Mouse (Mus musculus) bone marrow macrophage, adult 2 months (primary cell): ENCODE measurements around the gene Parn. TPM values are rescaled to one million over a fixed set of nuclear protein-coding genes. Genes with fewer than 3 reads are reported as not detected.

ENCODE experiments used
- H3K27ac ChIP-seq: 2 replicates; pipeline ENCODE4 v1.5.1; 2012; ENCODE audit warnings: low read depth, low read length; ENCODE audit not compliant: insufficient read depth
- H3K4me1 ChIP-seq: 2 replicates; pipeline ENCODE4 v1.6.1; 2012; ENCODE audit warnings: low read length; ENCODE audit not compliant: control insufficient read depth, insufficient read depth
- H3K4me3 ChIP-seq: 2 replicates; pipeline ENCODE4 v1.5.1; 2012; ENCODE audit warnings: mild to moderate bottlenecking, low read length, moderate library complexity; ENCODE audit not compliant: insufficient read depth
- CTCF ChIP-seq: IDR thresholded peaks from 2 replicates; pipeline ENCODE4 v1.5.1; 2012; ENCODE audit warnings: low read depth, mild to moderate bottlenecking, low read length, moderate library complexity
- POLR2A ChIP-seq: IDR thresholded peaks from 2 replicates; pipeline ENCODE4 v1.6.1; 2012; ENCODE audit warnings: mild to moderate bottlenecking, low read depth, low read length, borderline replicate concordance
- polyA plus RNA-seq: library from polyadenylated mRNA; stranded (reverse); fragments of >200 nt; gene quantifications from 2 replicates; pipeline ENCODE4 v1.2.4, GENCODE M21; 2012; ENCODE audit not compliant: missing spikeins, insufficient read depth, insufficient read length

Gene Parn
- polyA plus RNA-seq, 1 experiment, result 14.7 TPM

DNA sequence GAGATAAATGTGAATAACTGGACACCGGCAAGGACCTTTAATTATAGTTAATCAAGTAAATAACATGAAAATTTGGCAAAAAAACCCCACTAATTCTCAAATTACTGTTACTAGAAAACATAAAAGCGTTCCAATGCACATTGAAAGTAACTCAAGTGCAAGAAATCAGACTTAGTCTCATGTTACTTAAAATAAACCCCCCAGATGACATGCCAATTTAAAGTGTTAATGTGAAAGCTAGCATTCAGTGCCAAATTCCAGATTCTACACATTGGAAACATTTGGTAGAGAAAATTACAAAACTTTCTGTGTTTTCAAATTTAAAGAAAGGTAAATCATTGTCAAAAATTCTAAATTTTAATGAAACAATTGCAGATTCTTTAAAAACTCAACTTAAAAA lies 110.2 kb downstream of the Parn start:
- Histone ChIP-seq H3K4me1 (no peaks in the 10 kb centered on the region), H3K4me3 (no peak overlapping the region), H3K27ac (no peak overlapping the region)
- no peak for TF ChIP-seq CTCF
- no peak for TF ChIP-seq POLR2A

DNA sequence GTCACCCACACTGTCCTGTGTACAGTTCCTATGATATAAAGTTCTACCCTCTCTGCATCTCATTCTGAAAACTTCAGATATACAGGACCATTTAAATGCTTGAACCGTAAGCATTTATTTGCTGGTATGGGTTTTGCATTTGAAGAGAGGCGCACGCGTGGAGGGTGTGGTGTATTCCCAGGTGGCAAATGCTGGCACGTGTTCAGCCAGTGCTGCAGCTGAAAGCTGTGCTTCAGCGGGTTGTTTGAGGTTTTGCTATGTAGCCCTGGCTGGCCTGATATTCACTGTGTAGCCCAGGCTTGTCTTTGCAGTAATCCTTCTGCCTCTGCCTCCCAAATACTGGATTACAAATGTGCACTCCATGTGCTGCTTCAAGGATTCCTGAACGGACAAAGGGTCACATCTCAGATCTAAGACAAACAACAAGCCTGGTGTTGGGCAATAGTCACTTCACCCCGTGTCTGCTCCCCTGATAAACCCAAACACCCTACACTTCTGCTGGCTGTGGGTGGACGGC lies 111.0 kb downstream of the Parn start:
- Histone ChIP-seq H3K4me3 (no peak overlapping the region), H3K4me1 (no peaks in the 10 kb centered on the region), H3K27ac (no peak overlapping the region)
- TF ChIP-seq CTCF (no peak), POLR2A (no peak)

DNA sequence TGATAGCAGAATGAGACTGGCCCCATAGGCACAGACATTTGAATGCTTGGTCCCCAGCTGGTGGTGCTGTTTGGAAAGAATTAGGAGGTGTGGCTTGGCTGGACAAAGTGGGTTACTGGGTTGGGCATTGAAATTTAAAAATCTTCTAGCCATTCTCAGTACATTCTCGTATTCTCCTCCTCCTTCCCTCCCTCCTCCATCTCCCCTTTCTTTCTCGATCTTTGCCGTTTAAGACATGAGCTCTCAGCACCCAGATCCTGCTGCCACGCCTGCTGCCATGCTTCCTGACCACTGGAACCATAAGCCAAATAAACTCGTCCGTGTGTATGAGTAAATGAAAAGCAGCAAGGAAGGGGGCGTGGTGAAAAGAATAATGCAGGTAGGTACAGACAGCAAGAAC lies 111.5 kb downstream of the Parn start:
- H3K4me3 ChIP-seq, result no peak overlapping the region
- TF ChIP-seq POLR2A, result no peak
- no peak for TF ChIP-seq CTCF
- no peak overlapping the region for H3K27ac ChIP-seq
- no peaks in the 10 kb centered on the region for H3K4me1 ChIP-seq

GRCm38 (mm10) chr16:13550667-13551066 lies 117.3 kb downstream of the Parn start:
- H3K27ac ChIP-seq, result no peak overlapping the region
- no peak overlapping the region for H3K4me3 ChIP-seq
- TF ChIP-seq POLR2A, result no peak
- no peak for TF ChIP-seq CTCF
- H3K4me1 ChIP-seq, result no peaks in the 10 kb centered on the region

DNA sequence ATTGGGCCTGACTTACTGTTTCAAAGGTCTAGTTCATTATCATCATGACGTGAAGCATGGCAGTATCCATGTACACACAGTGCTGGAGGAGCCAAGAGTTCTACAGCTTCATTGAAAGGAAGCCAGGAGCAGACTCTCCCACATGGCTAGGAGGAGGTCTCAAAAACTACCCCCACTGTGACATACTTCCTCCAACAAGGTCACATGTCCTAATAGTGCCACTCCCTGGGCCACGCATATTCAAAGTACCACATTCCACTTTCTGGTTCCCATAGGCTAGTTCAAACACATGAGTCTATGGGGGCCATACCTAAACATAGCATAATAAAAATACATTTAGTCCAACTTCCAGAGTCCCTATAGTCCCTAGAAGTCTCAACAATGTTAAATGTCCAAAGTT lies 118.0 kb downstream of the Parn start:
- TF ChIP-seq CTCF, result no peak
- no peak for TF ChIP-seq POLR2A
- Histone ChIP-seq H3K4me3 (no peak overlapping the region), H3K4me1 (no peaks in the 10 kb centered on the region), H3K27ac (no peak overlapping the region)

- Histone ChIP-seq H3K27ac (no peak overlapping the region), H3K4me1 (0 out of 2 replicates have a peak, but pooled peaks cover 3% of the 10 kb centered on the region), H3K4me3 (no peak overlapping the region)
- TF ChIP-seq CTCF (no peak), POLR2A (no peak)
Observed at GRCm38 (mm10) chr16:13541816-13542215, 126.2 kb downstream of the Parn start.

GRCm38 (mm10) chr16:13541121-13541747 lies 126.7 kb downstream of the Parn start:
- H3K4me1 ChIP-seq, result 0 out of 2 replicates have a peak, but pooled peaks cover 3% of the 10 kb centered on the region
- TF ChIP-seq CTCF (no peak), POLR2A (no peak)
- no peak overlapping the region for H3K4me3 ChIP-seq
- no peak overlapping the region for H3K27ac ChIP-seq

- no peak for TF ChIP-seq POLR2A
- no peak for TF ChIP-seq CTCF
- H3K27ac ChIP-seq, result no peak overlapping the region
- H3K4me1 ChIP-seq, result peaks cover 5% of the 10 kb centered on the region
- no peak overlapping the region for H3K4me3 ChIP-seq
Observed at GRCm38 (mm10) chr16:13538933-13539648, 128.9 kb downstream of the Parn start.

DNA sequence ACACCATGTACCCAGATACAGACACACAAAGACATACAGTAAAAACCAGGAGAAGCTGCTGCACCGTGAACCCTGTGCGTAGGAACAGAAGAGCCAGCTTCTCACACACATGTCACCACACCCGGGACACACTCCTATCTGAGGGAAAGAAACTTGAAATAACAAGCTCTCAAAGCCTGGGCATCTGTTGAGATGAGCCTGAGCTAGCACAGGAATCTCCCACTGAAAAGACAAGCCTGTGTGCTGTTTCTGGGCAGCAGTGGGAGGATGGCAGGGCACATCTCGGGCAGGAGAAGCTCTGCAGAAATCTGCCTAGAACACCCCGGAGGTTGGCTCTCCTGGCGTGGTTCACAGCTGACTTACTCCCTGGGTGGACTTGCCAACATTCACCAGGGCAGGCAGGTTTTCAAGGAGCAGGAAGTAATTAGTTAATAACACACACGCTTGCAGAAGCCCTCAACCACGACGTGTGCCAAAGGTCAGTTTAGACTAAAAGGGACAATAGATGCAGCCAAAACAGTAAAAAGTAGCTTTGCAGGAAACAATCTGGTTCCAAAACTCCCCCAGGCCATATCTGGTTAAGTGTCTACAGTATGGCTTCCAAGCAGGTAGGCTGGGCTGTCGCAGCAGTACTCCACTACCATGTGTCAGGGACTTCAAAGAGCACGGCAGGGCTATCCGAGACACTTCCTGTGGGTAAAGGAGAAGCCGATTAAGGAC lies 129.6 kb downstream of the Parn start:
- Histone ChIP-seq H3K27ac (no peak overlapping the region), H3K4me1 (peaks cover 8% of the 10 kb centered on the region), H3K4me3 (no peak overlapping the region)
- TF ChIP-seq CTCF, result no peak

DNA sequence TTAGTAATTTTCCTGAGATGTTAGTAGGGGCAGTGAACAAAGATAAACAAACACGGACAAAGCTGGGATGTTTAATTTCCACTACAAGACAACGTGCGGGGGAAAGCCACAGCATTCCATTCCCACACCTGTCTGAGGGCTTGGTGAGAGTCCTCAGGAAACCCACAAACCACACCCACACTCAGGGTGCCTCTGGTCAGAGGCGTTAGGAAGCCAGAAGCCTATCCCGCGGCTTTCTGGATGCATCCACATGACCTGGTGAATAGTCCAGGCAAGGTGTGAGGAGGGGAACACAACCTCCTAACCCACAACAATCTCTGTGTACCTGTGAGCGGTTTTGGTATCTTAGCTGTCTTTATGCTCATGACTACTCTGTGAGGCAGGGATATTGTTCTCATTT lies 131.6 kb downstream of the Parn start:
- TF ChIP-seq POLR2A, result no peak
- Histone ChIP-seq H3K27ac (no peak overlapping the region), H3K4me1 (peaks cover 19% of the 10 kb centered on the region), H3K4me3 (no peak overlapping the region)
